Mouse (Mus musculus): Measurements from ENCODE around the gene Cyp2c69.
"Not testable (repeated sequence)": the region's sequence is repeated elsewhere in the genome, so short reads cannot be mapped to it uniquely, and the experiment has no call there.

Cyp2c69 gene

GRCm38 (mm10) chr19:39886699-39887098 lies at the start of gene Cyp2c69:
Gene Cyp2c69 (minus strand): TSS chr19:39886799.
- not testable (repeated sequence) for DNase-seq (ENCODE audit: low spot score)

GRCm38 (mm10) chr19:39935396-39935795 lies 48.8 kb upstream of the Cyp2c69 start:
- DNase-seq (ENCODE audit: low spot score): no peak

GRCm38 (mm10) chr19:39930032-39930431 lies 43.4 kb upstream of the Cyp2c69 start:
- DNase-seq (ENCODE audit: low spot score): no peak

- DNase-seq (ENCODE audit: low spot score): no peak
Measured at GRCm38 (mm10) chr19:39901656-39902055, 15.1 kb upstream of the Cyp2c69 start.

GRCm38 (mm10) chr19:39890079-39890478 lies 3.5 kb upstream of the Cyp2c69 start:
- DNase-seq (ENCODE audit: low spot score): not testable (repeated sequence)

GRCm38 (mm10) chr19:39866133-39866532 lies 20.5 kb downstream of the Cyp2c69 start:
- DNase-seq (ENCODE audit: low spot score): no peak

- DNase-seq (ENCODE audit: low spot score): not testable (repeated sequence)
Measured at GRCm38 (mm10) chr19:39820931-39821330, 65.7 kb downstream of the Cyp2c69 start.

- DNase-seq (ENCODE audit: low spot score): not testable (repeated sequence)
Measured at GRCm38 (mm10) chr19:39816400-39816799, 70.2 kb downstream of the Cyp2c69 start.

GRCm38 (mm10) chr19:39815991-39816390 lies 70.6 kb downstream of the Cyp2c69 start:
- DNase-seq (ENCODE audit: low spot score): not testable (repeated sequence)

GRCm38 (mm10) chr19:39812714-39813113 lies 73.9 kb downstream of the Cyp2c69 start, which contains the start of gene Cyp2c40:
Gene Cyp2c40 (minus strand): TSS chr19:39812814.
- DNase-seq (ENCODE audit: low spot score): not testable (repeated sequence)

All from T-cell, adult 2 months (primary cell).